Mouse (Mus musculus) brown adipose tissue, adult 24 weeks (tissue): Measurements from ENCODE around the gene Nck2. TPM values are rescaled to one million over a fixed set of nuclear protein-coding genes. Genes with fewer than 3 reads are reported as not detected.
"Not testable (repeated sequence)": the region's sequence is repeated elsewhere in the genome, so short reads cannot be mapped to it uniquely, and the experiment has no call there.

Experiments used
- H3K27ac ChIP-seq: fragments of 200-500 bp; replicated peaks from 2 replicates; pipeline ENCODE4 v1.5.1; 2012; ENCODE audit warnings: low read depth, mild to moderate bottlenecking, low read length
- H3K4me1 ChIP-seq: fragments of 200-500 bp; 2 replicates; pipeline ENCODE4 v1.6.1; 2012; ENCODE audit warnings: low read length, mixed read lengths; ENCODE audit not compliant: control insufficient read depth, insufficient read depth, insufficient read length
- H3K4me3 ChIP-seq: fragments of 200-500 bp; 2 replicates; pipeline ENCODE4 v1.5.1; 2012; ENCODE audit warnings: low read depth, mild to moderate bottlenecking, low read length, moderate library complexity; ENCODE audit not compliant: insufficient read depth
- polyA plus RNA-seq: library from polyadenylated mRNA; stranded (reverse); fragments of >200 nt; gene quantifications from 2 replicates; pipeline ENCODE4 v1.2.4, GENCODE M21; 2012; ENCODE audit not compliant: missing spikeins, insufficient read depth, insufficient read length

The Nck2 gene
- polyA plus RNA-seq, 1 experiment, result 4.7 TPM

- Histone ChIP-seq H3K4me3 (no peak overlapping the region), H3K4me1 (peaks cover 10% of the 10 kb centered on the region), H3K27ac (no peak overlapping the region)
These were observed 94.3 kb downstream of the Nck2 start for GRCm38 (mm10) chr1:43538716-43539115.

GRCm38 (mm10) chr1:43539689-43540380, 95.5 kb downstream of the Nck2 start:
- no peak overlapping the region for H3K27ac ChIP-seq
- H3K4me1 ChIP-seq, result peaks cover 13% of the 10 kb centered on the region
- H3K4me3 ChIP-seq, result no peak overlapping the region

GRCm38 (mm10) chr1:43542339-43542738, 98.0 kb downstream of the Nck2 start:
- peaks cover 9% of the 10 kb centered on the region; the same call in 1 of the 2 replicates for H3K4me1 ChIP-seq
- H3K27ac ChIP-seq, result no peak overlapping the region
- H3K4me3 ChIP-seq, result no peak overlapping the region

- H3K4me1 ChIP-seq, result 0 out of 2 replicates have a peak, but pooled peaks cover 3% of the 10 kb centered on the region
- no peak overlapping the region for H3K27ac ChIP-seq
- H3K4me3 ChIP-seq, result no peak overlapping the region
These were observed 103.3 kb downstream of the Nck2 start for GRCm38 (mm10) chr1:43547644-43548043.

- Histone ChIP-seq H3K4me3 (no peak overlapping the region), H3K27ac (no peak overlapping the region), H3K4me1 (0 out of 2 replicates have a peak, but pooled peaks cover 3% of the 10 kb centered on the region)
These were observed 104.4 kb downstream of the Nck2 start for GRCm38 (mm10) chr1:43548749-43549148.

GRCm38 (mm10) chr1:43550525-43550924, 106.1 kb downstream of the Nck2 start:
- Histone ChIP-seq H3K27ac (no peak overlapping the region), H3K4me1 (no peaks in the 10 kb centered on the region)

GRCm38 (mm10) chr1:43553989-43554679, 109.8 kb downstream of the Nck2 start:
- not testable (repeated sequence) for H3K27ac ChIP-seq, H3K4me1 ChIP-seq, H3K4me3 ChIP-seq

More at GRCm38 (mm10) chr1:43550525-43550924, 106.1 kb downstream of the Nck2 start:
- no peak overlapping the region for H3K4me3 ChIP-seq

- Histone ChIP-seq H3K4me1 (no peaks in the 10 kb centered on the region), H3K4me3 (no peak overlapping the region), H3K27ac (no peak overlapping the region)
These were observed 111.0 kb downstream of the Nck2 start for GRCm38 (mm10) chr1:43555222-43555974.

- Histone ChIP-seq H3K4me3 (no peak overlapping the region), H3K4me1 (no peaks in the 10 kb centered on the region), H3K27ac (no peak overlapping the region)
These were observed 114.0 kb downstream of the Nck2 start for GRCm38 (mm10) chr1:43558329-43558728.

GRCm38 (mm10) chr1:43559043-43559692, 114.8 kb downstream of the Nck2 start:
- Histone ChIP-seq H3K4me3 (no peak overlapping the region), H3K27ac (no peak overlapping the region), H3K4me1 (no peaks in the 10 kb centered on the region)

- Histone ChIP-seq H3K4me3 (no peak overlapping the region), H3K4me1 (no peaks in the 10 kb centered on the region), H3K27ac (no peak overlapping the region)
These were observed 116.7 kb downstream of the Nck2 start for GRCm38 (mm10) chr1:43561085-43561484.

- Histone ChIP-seq H3K4me3 (no peak overlapping the region), H3K27ac (no peak overlapping the region), H3K4me1 (no peaks in the 10 kb centered on the region)
These were observed 117.8 kb downstream of the Nck2 start for GRCm38 (mm10) chr1:43562002-43562666.

GRCm38 (mm10) chr1:43565260-43565659, 120.9 kb downstream of the Nck2 start:
- Histone ChIP-seq H3K4me1 (no peaks in the 10 kb centered on the region), H3K4me3 (no peak overlapping the region), H3K27ac (no peak overlapping the region)

GRCm38 (mm10) chr1:43566677-43567377, 122.4 kb downstream of the Nck2 start:
- no peaks in the 10 kb centered on the region for H3K4me1 ChIP-seq
- H3K27ac ChIP-seq, result no peak overlapping the region
- no peak overlapping the region for H3K4me3 ChIP-seq
